Mouse (Mus musculus) urinary bladder, postnatal 25 days (tissue): ENCODE data around the gene Nfkbid.

ENCODE experiments used
- DNase-seq: peaks from one replicate; pipeline ENCODE4 v3.0.0; 2022; ENCODE audit warnings: low spot score

Nfkbid gene

GRCm38 (mm10) chr7:30421175-30421889, at the start of gene Nfkbid:
Gene Nfkbid (plus strand): TSS chr7:30421732.
- peak; percentile 63 for DNase-seq

GRCm38 (mm10) chr7:30373501-30373962, 48.0 kb upstream of the Nfkbid start:
- peak; percentile 74 for DNase-seq

- DNase-seq: no peak
Observed at GRCm38 (mm10) chr7:30380061-30380460, 41.5 kb upstream of the Nfkbid start.

- DNase-seq: no peak
Observed at GRCm38 (mm10) chr7:30384106-30384505, 37.4 kb upstream of the Nfkbid start.

GRCm38 (mm10) chr7:30392746-30393520, 28.6 kb upstream of the Nfkbid start:
- no peak for DNase-seq

- DNase-seq: no peak
Observed at GRCm38 (mm10) chr7:30393631-30394030, 27.9 kb upstream of the Nfkbid start.

GRCm38 (mm10) chr7:30394379-30394778, 27.2 kb upstream of the Nfkbid start:
- DNase-seq: no peak

- no peak for DNase-seq
Observed at GRCm38 (mm10) chr7:30394871-30395270, 26.7 kb upstream of the Nfkbid start.

GRCm38 (mm10) chr7:30399671-30400070, 21.9 kb upstream of the Nfkbid start:
- no peak for DNase-seq

- no peak for DNase-seq
Observed at GRCm38 (mm10) chr7:30402343-30402742, 19.2 kb upstream of the Nfkbid start.

GRCm38 (mm10) chr7:30408639-30409038, 12.9 kb upstream of the Nfkbid start:
- no peak for DNase-seq

GRCm38 (mm10) chr7:30409789-30410188, 11.7 kb upstream of the Nfkbid start:
- no peak for DNase-seq

- no peak for DNase-seq
Observed at GRCm38 (mm10) chr7:30411023-30411422, 10.5 kb upstream of the Nfkbid start.

GRCm38 (mm10) chr7:30412735-30413147, 8.8 kb upstream of the Nfkbid start:
- no peak for DNase-seq

GRCm38 (mm10) chr7:30413596-30413995, 7.9 kb upstream of the Nfkbid start, which contains the start of gene Tyrobp:
Gene Tyrobp (plus strand): TSS chr7:30413760.
- DNase-seq: no peak

GRCm38 (mm10) chr7:30417856-30418255, 3.7 kb upstream of the Nfkbid start:
- DNase-seq: no peak

- no peak for DNase-seq
Observed at GRCm38 (mm10) chr7:30419561-30420499, 1.7 kb upstream of the Nfkbid start, which contains the start of gene Hcst. Gene Hcst (minus strand): TSS chr7:30419854.

GRCm38 (mm10) chr7:30420673-30421072, 859 bp upstream of the Nfkbid start:
- DNase-seq: no peak

- DNase-seq: peak; percentile 79
Observed at GRCm38 (mm10) chr7:30421890-30422435, 431 bp downstream of the Nfkbid start.

- no peak for DNase-seq
Observed at GRCm38 (mm10) chr7:30422560-30422959, 1.0 kb downstream of the Nfkbid start.

GRCm38 (mm10) chr7:30423071-30423641, 1.6 kb downstream of the Nfkbid start:
- no peak for DNase-seq
